Comparison of ENCODE assay signal across 25 mouse cellular contexts in the genomic region with DNA sequence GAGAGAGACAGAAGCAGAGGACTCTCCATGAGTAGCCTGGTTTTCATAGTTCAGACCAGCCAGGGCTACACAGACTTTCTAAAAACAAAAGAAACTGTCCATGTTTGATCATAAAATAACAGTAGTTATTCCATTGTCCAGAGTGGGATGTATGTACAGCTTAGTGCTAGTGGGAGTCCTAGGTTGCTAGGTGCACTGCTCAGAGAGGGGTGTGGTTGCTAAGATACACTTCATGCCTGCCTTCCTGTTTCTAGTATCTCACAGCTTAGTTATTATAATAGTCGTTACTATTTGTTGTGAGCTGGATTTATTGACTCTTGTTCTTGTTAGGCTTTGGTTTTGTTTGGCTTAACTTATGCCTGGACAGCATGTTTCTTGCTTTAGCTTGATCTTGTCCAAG. TPM values are rescaled to one million over a fixed set of nuclear protein-coding genes. Genes with fewer than 3 reads are reported as not detected.
"Had no signal": no experiment of that assay in that cellular context is flagged by ENCODE, and none has a peak within 500 bp of the region (broad histone marks: within the 10 kb centered on the region; RNA-seq: fewer than 3 reads in every experiment).

No protein-coding gene starts in this region.

- H3K9me3 ChIP-seq: midbrain, embryonic 10.5 days; midbrain, embryonic 12.5 days; midbrain, embryonic 15.5 days; neural tube, embryonic 13.5 days; neural tube, embryonic 15.5 days had no signal

- ATAC-seq: midbrain, embryonic 15.5 days had no signal

- H3K4me1 ChIP-seq: midbrain, embryonic 10.5 days; midbrain, embryonic 12.5 days; midbrain, embryonic 15.5 days; neural tube, embryonic 13.5 days; neural tube, embryonic 15.5 days had no signal

- H3K27ac ChIP-seq: midbrain, embryonic 10.5 days; midbrain, embryonic 12.5 days; midbrain, embryonic 15.5 days; neural tube, embryonic 13.5 days; neural tube, embryonic 15.5 days had no signal

- H3K4me3 ChIP-seq: midbrain, embryonic 10.5 days; midbrain, embryonic 12.5 days; midbrain, embryonic 15.5 days; myocyte; neural tube, embryonic 13.5 days; neural tube, embryonic 15.5 days had no signal

- H3K4me2 ChIP-seq: lung, embryonic 14.5 days; midbrain, embryonic 12.5 days; midbrain, embryonic 15.5 days; neural tube, embryonic 13.5 days; neural tube, embryonic 15.5 days had no signal

- H3K27me3 ChIP-seq: midbrain, embryonic 12.5 days; midbrain, embryonic 15.5 days; neural tube, embryonic 13.5 days; neural tube, embryonic 15.5 days had no signal

- DNase-seq: lung, adult 18-20 months; lung, embryonic 14.5 days; lung, postnatal 10 days; lung, postnatal 4 days; retina, postnatal 1 day; right cerebral cortex, adult 18-20 months; right cerebral cortex, postnatal 25 days; right cerebral cortex, postnatal 4 days; spleen, adult 18-20 months; thymus, adult 18-20 months; thymus, postnatal 14 days; thymus, postnatal 36 days had no signal

- H3K9ac ChIP-seq: lung, embryonic 14.5 days; midbrain, embryonic 12.5 days; midbrain, embryonic 15.5 days; neural tube, embryonic 13.5 days; neural tube, embryonic 15.5 days had no signal

RNA-seq across cellular contexts. Expression of a gene that starts 24.2 kb away (rescaled TPM):
- total RNA-seq: megakaryocyte, adult 5-6 weeks; megakaryocyte-erythroid progenitor cell, adult 5-6 weeks had no signal
- polyA plus RNA-seq: thymus, postnatal 0 days had no signal

RNA-seq across cellular contexts. Expression of a gene that starts 46.3 kb away (rescaled TPM):
- total RNA-seq: megakaryocyte, adult 5-6 weeks; megakaryocyte-erythroid progenitor cell, adult 5-6 weeks had no signal
- polyA plus RNA-seq: lung, embryonic 14.5 days; lung, embryonic 16.5 days; midbrain, embryonic 10.5 days; midbrain, embryonic 12.5 days; neural tube, embryonic 11.5 days; stomach, embryonic 14.5 days; stomach, embryonic 16.5 days; thymus, postnatal 0 days had no signal
